Mouse (Mus musculus) heart, postnatal 0 days (tissue): ENCODE results near the gene Gm17304. TPM values are rescaled to one million over a fixed set of nuclear protein-coding genes. Genes with fewer than 3 reads are reported as not detected.

Experiments used
- ATAC-seq: fragments of 200-750 bp; cut with Nextera tagmentation; 2 replicates; pipeline ENCODE4 v1.8.0; 2017; ENCODE audit warnings: low read depth, moderate number of reproducible peaks, moderate library complexity; ENCODE audit not compliant: insufficient read depth
- DNase-seq: peaks from one replicate; pipeline ENCODE4 v3.0.0-alpha.2; 2016; ENCODE audit warnings: low spot score
- H3K27ac ChIP-seq: fragments of 300-500 bp; sonication (generic); 2 replicates; pipeline ENCODE4 v1.5.1; 2014; ENCODE audit warnings: low read depth, mild to moderate bottlenecking
- H3K27me3 ChIP-seq: fragments of 300-500 bp; sonication (generic); 2 replicates; pipeline ENCODE4 v1.6.1; 2014; ENCODE audit warnings: low read length, mixed read lengths; ENCODE audit not compliant: control insufficient read depth, insufficient read depth
- H3K36me3 ChIP-seq: fragments of 300-500 bp; sonication (generic); replicated peaks from 2 replicates; pipeline ENCODE4 v1.6.1; 2014; ENCODE audit warnings: low read length, mixed read lengths; ENCODE audit not compliant: control insufficient read depth, insufficient read depth
- H3K4me1 ChIP-seq: fragments of 300-500 bp; sonication (generic); 2 replicates; pipeline ENCODE4 v1.6.1; 2014; ENCODE audit warnings: antibody characterized with exemption; ENCODE audit not compliant: control insufficient read depth, insufficient read depth
- H3K4me2 ChIP-seq: fragments of 300-500 bp; sonication (generic); 2 replicates; pipeline ENCODE4 v1.6.1; 2014; ENCODE audit warnings: low read depth, mild to moderate bottlenecking, low read length, moderate library complexity
- H3K4me3 ChIP-seq: fragments of 300-500 bp; sonication (generic); 2 replicates; pipeline ENCODE4 v1.5.1; 2014; ENCODE audit warnings: low read depth, low read length
- H3K9ac ChIP-seq: fragments of 300-500 bp; sonication (generic); replicated peaks from 2 replicates; pipeline ENCODE4 v1.6.1; 2014; ENCODE audit warnings: low read depth, low read length, mixed read lengths
- H3K9me3 ChIP-seq: fragments of 300-500 bp; sonication (generic); replicated peaks from 2 replicates; pipeline ENCODE4 v1.6.1; 2016; ENCODE audit warnings: low read length; ENCODE audit not compliant: control insufficient read depth
- CTCF ChIP-seq: IDR thresholded peaks from 2 replicates; pipeline ENCODE4 v1.5.1; 2016; ENCODE audit warnings: antibody characterized with exemption, control low read depth, low read depth
- EP300 ChIP-seq: IDR thresholded peaks from 2 replicates; pipeline ENCODE4 v1.6.1; 2016; ENCODE audit warnings: antibody characterized with exemption, low read depth
- WGBS: fragments of 180-500 bp; shearing (Covaris S2); extraction: QIAGEN DNeasy Blood & Tissue Kit; methylation state at CpG from one replicate; pipeline ENCODE4 v1.1.7; 2014; 5-methylcytosine and 5-hydroxymethylcytosine counted together
- polyA plus RNA-seq: library from polyadenylated mRNA; unstranded; fragments of >200 nt; fragmentation: Nextera tagmentation; extraction: Ambion mirVana; gene quantifications from 2 replicates; pipeline ENCODE4 v1.2.1, GENCODE M21; 2015
- total RNA-seq: library from RNA; depleted of rRNA; stranded (reverse); fragments of >200 nt; gene quantifications from 2 replicates; pipeline ENCODE4 v1.2.3, GENCODE M21; 2014; ENCODE audit warnings: low replicate concordance

Gm17304 gene
- total and polyA plus RNA-seq, 2 experiments from 2014 or later = not detected

GRCm38 (mm10) chr5:106607081-106607480, 1.8 kb upstream of the Gm17304 start:
- WGBS = 44% methylated on average over 5 of the region's 5 CpGs
- DNase-seq (peak; percentile 30), ATAC-seq (no peak)
- Histone ChIP-seq H3K27ac (peak overlapping the region; percentile 25; the same call in 1 of the 2 replicates), H3K36me3 (peaks cover 20% of the 10 kb centered on the region; the same call in 1 of the 2 replicates), H3K4me3 (no peak overlapping the region), H3K4me1 (no peaks in the 10 kb centered on the region), H3K9me3 (no peaks in the 10 kb centered on the region), H3K27me3 (no peaks in the 10 kb centered on the region), H3K4me2 (no peak overlapping the region), H3K9ac (no peak overlapping the region)
- TF ChIP-seq CTCF (no peak), EP300 (no peak)

GRCm38 (mm10) chr5:106612151-106612550, 3.3 kb downstream of the Gm17304 start:
- Histone ChIP-seq H3K9me3 (no peaks in the 10 kb centered on the region), H3K36me3 (peaks cover 17% of the 10 kb centered on the region; the same call in 1 of the 2 replicates), H3K27me3 (no peaks in the 10 kb centered on the region), H3K4me2 (no peak overlapping the region), H3K4me3 (no peak overlapping the region), H3K4me1 (no peaks in the 10 kb centered on the region), H3K9ac (no peak overlapping the region), H3K27ac (no peak overlapping the region)
- no peak for ATAC-seq
- WGBS = 95% methylated on average over 2 of the region's 2 CpGs
- no peak for TF ChIP-seq EP300
- TF ChIP-seq CTCF = no peak
- DNase-seq = no peak

- no peak overlapping the region for H3K9ac ChIP-seq
- H3K4me3 ChIP-seq = no peak overlapping the region
- no peaks in the 10 kb centered on the region for H3K9me3 ChIP-seq
- H3K27ac ChIP-seq = no peak overlapping the region; the same call in 1 of the 2 replicates
- H3K4me2 ChIP-seq = no peak overlapping the region
- DNase-seq (no peak), ATAC-seq (0 out of 2 replicates have a peak, but pooled peaks have one; percentile 51)
- H3K36me3 ChIP-seq = peaks cover 23% of the 10 kb centered on the region
- 61% methylated on average over 7 of the region's 7 CpGs for WGBS
- no peak for TF ChIP-seq EP300
- TF ChIP-seq CTCF = no peak
- no peaks in the 10 kb centered on the region for H3K4me1 ChIP-seq
- no peaks in the 10 kb centered on the region for H3K27me3 ChIP-seq
These were observed 5.7 kb downstream of the Gm17304 start for GRCm38 (mm10) chr5:106614570-106614969.

- H3K4me2 ChIP-seq = no peak overlapping the region
- TF ChIP-seq CTCF (no peak), EP300 (no peak)
- DNase-seq (no peak), ATAC-seq (no peak)
- H3K27ac ChIP-seq = no peak overlapping the region; the same call in 1 of the 2 replicates
- WGBS = 87% methylated on average over 2 of the region's 2 CpGs
- no peaks in the 10 kb centered on the region for H3K27me3 ChIP-seq
- peaks cover 24% of the 10 kb centered on the region for H3K36me3 ChIP-seq
- no peak overlapping the region for H3K4me3 ChIP-seq
- H3K9me3 ChIP-seq = no peaks in the 10 kb centered on the region
- no peak overlapping the region for H3K9ac ChIP-seq
- H3K4me1 ChIP-seq = no peaks in the 10 kb centered on the region
These were observed 6.1 kb downstream of the Gm17304 start for GRCm38 (mm10) chr5:106615006-106615405.

- H3K9me3 ChIP-seq = no peaks in the 10 kb centered on the region
- H3K4me3 ChIP-seq = no peak overlapping the region
- H3K36me3 ChIP-seq = peaks cover 41% of the 10 kb centered on the region
- H3K27ac ChIP-seq = no peak overlapping the region
- H3K9ac ChIP-seq = no peak overlapping the region
- ATAC-seq (no peak), DNase-seq (no peak)
- H3K4me2 ChIP-seq = no peak overlapping the region
- WGBS = 94% methylated on average over 6 of the region's 6 CpGs
- H3K4me1 ChIP-seq = peaks cover 10% of the 10 kb centered on the region
- no peaks in the 10 kb centered on the region for H3K27me3 ChIP-seq
- TF ChIP-seq CTCF (no peak), EP300 (no peak)
These were observed 11.5 kb downstream of the Gm17304 start for GRCm38 (mm10) chr5:106620446-106620845.

- ATAC-seq (no peak), DNase-seq (no peak)
- H3K27me3 ChIP-seq = no peaks in the 10 kb centered on the region
- H3K36me3 ChIP-seq = peaks cover 41% of the 10 kb centered on the region
- no peak for TF ChIP-seq EP300
- no peak for TF ChIP-seq CTCF
- H3K4me1 ChIP-seq = peaks cover 10% of the 10 kb centered on the region
- H3K9me3 ChIP-seq = no peaks in the 10 kb centered on the region
- WGBS = 90% methylated on average over 5 of the region's 5 CpGs
- H3K4me3 ChIP-seq = no peak overlapping the region
- no peak overlapping the region for H3K4me2 ChIP-seq
- H3K27ac ChIP-seq = no peak overlapping the region
- no peak overlapping the region for H3K9ac ChIP-seq
These were observed 13.3 kb downstream of the Gm17304 start for GRCm38 (mm10) chr5:106622193-106622592.
